19 mouse cellular contexts compared by ENCODE assay signal in the genomic region with DNA sequence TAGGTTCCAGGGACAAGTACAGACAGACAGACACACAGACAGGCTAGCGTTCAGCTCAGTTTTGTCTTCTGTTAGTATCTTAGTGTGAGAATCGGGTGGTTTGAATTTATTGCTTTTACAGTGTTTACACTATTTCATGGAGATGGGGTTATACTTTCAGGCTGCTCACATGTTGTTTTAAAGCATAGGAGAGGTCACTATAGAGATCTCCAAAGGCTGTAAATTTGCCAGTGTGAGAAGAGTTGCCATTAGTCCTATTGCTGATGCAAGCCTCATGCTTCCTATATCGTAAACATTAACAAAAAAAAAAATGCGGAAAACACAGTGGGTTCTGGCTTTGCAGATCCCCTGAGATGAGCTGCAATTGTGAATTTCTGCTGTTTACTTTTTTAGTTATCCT.
"Had no signal": no experiment of that assay in that cellular context is flagged by ENCODE, and none has a peak within 500 bp of the region (broad histone marks: within the 10 kb centered on the region; RNA-seq: fewer than 3 reads in every experiment).

No protein-coding gene starts in this region.

- H3K9me3 ChIP-seq: midbrain, embryonic 10.5 days; midbrain, embryonic 12.5 days; neural tube, embryonic 13.5 days; neural tube, embryonic 15.5 days had no signal

- H3K27me3 ChIP-seq: midbrain, embryonic 12.5 days; neural tube, embryonic 13.5 days; neural tube, embryonic 15.5 days had no signal

- DNase-seq: lung, adult 18-20 months; lung, embryonic 14.5 days; lung, postnatal 10 days; lung, postnatal 4 days; midbrain, embryonic 14.5 days; retina, postnatal 1 day; right cerebral cortex, adult 18-20 months; right cerebral cortex, postnatal 25 days; right cerebral cortex, postnatal 4 days; spleen, adult 18-20 months; thymus, adult 18-20 months; thymus, postnatal 14 days; thymus, postnatal 36 days had no signal

- H3K9ac ChIP-seq: lung, embryonic 14.5 days; midbrain, embryonic 12.5 days; neural tube, embryonic 13.5 days; neural tube, embryonic 15.5 days had no signal

- H3K4me1 ChIP-seq: neural tube, embryonic 15.5 days had no signal

- H3K27ac ChIP-seq: midbrain, embryonic 10.5 days; midbrain, embryonic 12.5 days; neural tube, embryonic 13.5 days; neural tube, embryonic 15.5 days had no signal

- H3K36me3 ChIP-seq: midbrain, embryonic 10.5 days; midbrain, embryonic 12.5 days; neural tube, embryonic 13.5 days; neural tube, embryonic 15.5 days had no signal

- H3K4me2 ChIP-seq: lung, embryonic 14.5 days; midbrain, embryonic 12.5 days; neural tube, embryonic 13.5 days; neural tube, embryonic 15.5 days had no signal

- H3K4me3 ChIP-seq: midbrain, embryonic 10.5 days; midbrain, embryonic 12.5 days; myocyte; neural tube, embryonic 13.5 days; neural tube, embryonic 15.5 days had no signal

- ATAC-seq: midbrain, embryonic 16.5 days had no signal
